ENCODE assay signal across 8 mouse cellular contexts in genomic region chrX:103484050-103484449, GRCm38 (mm10).
DNase-seq lines count a peak whose midpoint lies in the region; ATAC-seq lines count a peak whose summit lies in the region.

No protein-coding gene starts in this region.

- intact Hi-C loops in heart, postnatal 25 days (cut with DNase I), result loop anchor here (1.0 to 10.0 kb wide), 4 partner anchors 140 to 451 kb away; no protein-coding TSS in a partner anchor

- H3K4me2 ChIP-seq in heart, embryonic 11.5 days, result peak overlapping the region; percentile 51
- H3K4me2 ChIP-seq in embryonic facial prominence, embryonic 12.5 days (replicated peaks), result peak overlapping the region; percentile 17; the same call in 1 of the 2 replicates
- peak overlapping the region; percentile 42 for H3K4me2 ChIP-seq in hindbrain, embryonic 15.5 days
- peak overlapping the region; percentile 42 for H3K4me2 ChIP-seq in limb, embryonic 13.5 days (replicated peaks)
- H3K4me2 ChIP-seq in midbrain, embryonic 14.5 days (ENCODE audit: low read length), result peak overlapping the region; percentile 47

- no peaks in the 10 kb centered on the region for H3K4me1 ChIP-seq in heart, embryonic 11.5 days (ENCODE audit: control insufficient read depth, insufficient read depth, low read length)
- H3K4me1 ChIP-seq in embryonic facial prominence, embryonic 12.5 days, result no peaks in the 10 kb centered on the region
- H3K4me1 ChIP-seq in hindbrain, embryonic 15.5 days (replicated peaks), result no peaks in the 10 kb centered on the region
- no peaks in the 10 kb centered on the region for H3K4me1 ChIP-seq in limb, embryonic 13.5 days
- H3K4me1 ChIP-seq in midbrain, embryonic 14.5 days (ENCODE audit: control insufficient read depth, insufficient read depth, low read length), result no peaks in the 10 kb centered on the region

- H3K36me3 ChIP-seq in heart, embryonic 11.5 days (ENCODE audit: control insufficient read depth, insufficient read depth, low read length), result no peaks in the 10 kb centered on the region
- no peaks in the 10 kb centered on the region for H3K36me3 ChIP-seq in embryonic facial prominence, embryonic 12.5 days
- H3K36me3 ChIP-seq in hindbrain, embryonic 15.5 days, result no peaks in the 10 kb centered on the region
- H3K36me3 ChIP-seq in limb, embryonic 13.5 days, result no peaks in the 10 kb centered on the region
- H3K36me3 ChIP-seq in midbrain, embryonic 14.5 days (ENCODE audit: control insufficient read depth, insufficient read depth, low read length), result no peaks in the 10 kb centered on the region

- H3K4me3 ChIP-seq in heart, embryonic 11.5 days (ENCODE audit: low read depth, low read length), result no peak overlapping the region
- no peak overlapping the region for H3K4me3 ChIP-seq in embryonic facial prominence, embryonic 12.5 days
- peak overlapping the region; percentile 45; the same call in 1 of the 2 replicates for H3K4me3 ChIP-seq in hindbrain, embryonic 15.5 days
- H3K4me3 ChIP-seq in limb, embryonic 13.5 days, result no peak overlapping the region
- H3K4me3 ChIP-seq in midbrain, embryonic 14.5 days (replicated peaks; ENCODE audit: low read depth, low read length), result no peak overlapping the region

- ATAC-seq in heart, embryonic 11.5 days (replicated peaks; ENCODE audit: insufficient number of reproducible peaks, low FRiP score, low TSS enrichment), result no peak
- ATAC-seq in embryonic facial prominence, embryonic 12.5 days (ENCODE audit: insufficient number of reproducible peaks, insufficient read depth, low FRiP score, low TSS enrichment), result no peak
- ATAC-seq in hindbrain, embryonic 15.5 days (ENCODE audit: low FRiP score, low read depth), result no peak
- no peak for ATAC-seq in limb, embryonic 13.5 days (ENCODE audit: low FRiP score, low read depth)
- ATAC-seq in midbrain, embryonic 14.5 days (ENCODE audit: low FRiP score, low TSS enrichment), result no peak

- H3K27me3 ChIP-seq in heart, embryonic 11.5 days (ENCODE audit: control insufficient read depth, insufficient read depth, low read length), result peaks cover 2% of the 10 kb centered on the region; the same call in 1 of the 2 replicates
- no peaks in the 10 kb centered on the region for H3K27me3 ChIP-seq in embryonic facial prominence, embryonic 12.5 days
- H3K27me3 ChIP-seq in hindbrain, embryonic 15.5 days, result no peaks in the 10 kb centered on the region
- H3K27me3 ChIP-seq in limb, embryonic 13.5 days, result no peaks in the 10 kb centered on the region
- no peaks in the 10 kb centered on the region for H3K27me3 ChIP-seq in midbrain, embryonic 14.5 days (ENCODE audit: control insufficient read depth, insufficient read depth, low read length)

- no peaks in the 10 kb centered on the region for H3K9me3 ChIP-seq in heart, embryonic 11.5 days (replicated peaks; ENCODE audit: control insufficient read depth, low read length)
- H3K9me3 ChIP-seq in embryonic facial prominence, embryonic 12.5 days, result no peaks in the 10 kb centered on the region
- no peaks in the 10 kb centered on the region for H3K9me3 ChIP-seq in hindbrain, embryonic 15.5 days
- H3K9me3 ChIP-seq in limb, embryonic 13.5 days, result no peaks in the 10 kb centered on the region
- no peaks in the 10 kb centered on the region for H3K9me3 ChIP-seq in midbrain, embryonic 14.5 days (ENCODE audit: control insufficient read depth, low read length)

- no peak for DNase-seq in heart, postnatal 25 days (ENCODE audit: low spot score)
- peak; percentile 42 for DNase-seq in R1 (ENCODE audit: low read depth, low spot score)
- peak; percentile 86 for DNase-seq in midbrain, embryonic 14.5 days
- DNase-seq in thymus, postnatal 10 days (ENCODE audit: low spot score in 2 of 2), result peak; percentile 23 to 40

- 35% methylated on average over 2 of the region's 2 CpGs for WGBS in heart, embryonic 11.5 days (ENCODE audit: insufficient replicate concordance)
- WGBS in embryonic facial prominence, embryonic 12.5 days, result 39% methylated on average over 2 of the region's 2 CpGs
- 23% methylated on average over 2 of the region's 2 CpGs for WGBS in hindbrain, embryonic 15.5 days
- WGBS in limb, embryonic 13.5 days, result 36% methylated on average over 2 of the region's 2 CpGs
- 21% methylated on average over 2 of the region's 2 CpGs for WGBS in midbrain, embryonic 14.5 days

- H3K27ac ChIP-seq in heart, embryonic 11.5 days (ENCODE audit: low read depth, low read length), result no peak overlapping the region
- H3K27ac ChIP-seq in embryonic facial prominence, embryonic 12.5 days, result no peak overlapping the region
- H3K27ac ChIP-seq in hindbrain, embryonic 15.5 days (replicated peaks), result no peak overlapping the region
- no peak overlapping the region for H3K27ac ChIP-seq in limb, embryonic 13.5 days
- H3K27ac ChIP-seq in midbrain, embryonic 14.5 days (replicated peaks; ENCODE audit: low read depth, low read length), result no peak overlapping the region

- H3K9ac ChIP-seq in heart, embryonic 11.5 days (ENCODE audit: low read depth, low read length), result no peak overlapping the region
- no peak overlapping the region for H3K9ac ChIP-seq in embryonic facial prominence, embryonic 12.5 days
- no peak overlapping the region for H3K9ac ChIP-seq in hindbrain, embryonic 15.5 days
- H3K9ac ChIP-seq in limb, embryonic 13.5 days, result no peak overlapping the region
- no peak overlapping the region for H3K9ac ChIP-seq in midbrain, embryonic 14.5 days (replicated peaks; ENCODE audit: low read length)
